8 mouse cellular contexts compared by ENCODE assay signal in the genomic region with DNA sequence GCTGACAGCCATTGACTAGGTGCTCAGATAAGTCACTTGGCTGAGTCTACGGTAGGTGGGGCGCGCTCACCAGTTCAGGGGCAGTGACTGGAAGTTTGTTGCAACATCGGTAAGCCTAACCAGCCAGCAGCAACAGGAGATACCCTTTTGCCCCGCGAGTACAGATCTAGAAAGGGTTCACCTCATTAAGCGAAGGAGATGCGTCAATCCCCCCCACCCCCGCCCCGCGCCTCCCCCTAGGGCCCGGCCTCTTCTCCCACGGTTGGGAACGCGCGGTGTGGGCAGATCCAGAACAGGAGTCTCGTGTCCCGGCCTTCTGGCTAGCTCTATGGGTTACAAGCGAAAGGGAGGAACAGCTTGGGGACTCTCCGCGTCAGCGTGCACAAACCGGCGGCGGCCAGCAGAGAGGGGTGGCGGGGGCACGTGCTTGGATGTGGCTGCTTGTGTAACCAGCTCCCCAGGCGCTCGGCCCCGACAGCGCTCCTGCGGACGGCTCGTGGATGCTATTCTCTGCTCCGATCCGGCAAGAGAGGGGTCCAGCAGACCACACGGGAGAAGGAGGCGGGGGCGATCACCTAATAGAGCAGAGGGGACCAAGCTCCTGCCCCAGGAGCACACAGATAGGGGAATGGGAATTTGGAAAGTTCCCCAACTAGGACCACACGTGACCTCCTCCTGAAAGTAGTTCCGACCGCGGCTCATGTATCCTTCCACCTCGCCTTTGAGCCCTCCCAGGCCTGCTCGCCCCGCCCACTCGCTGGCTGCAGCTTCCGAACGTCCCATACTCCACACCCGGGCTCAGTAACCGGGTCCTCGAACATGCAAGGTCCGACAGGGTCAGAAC. TPM values are rescaled to one million over a fixed set of nuclear protein-coding genes. Genes with fewer than 3 reads are reported as not detected.
A peak's percentile ranks its signal among the peaks of the same experiment; 100 is the strongest.
DNase-seq lines count a peak whose midpoint lies in the region; ATAC-seq and TF ChIP-seq lines count a peak whose summit lies in the region.

No protein-coding gene starts in this region.

- H3K36me3 ChIP-seq in G1E (replicated peaks) = peaks cover 3% of the 10 kb centered on the region
- H3K36me3 ChIP-seq in forebrain, embryonic 16.5 days (ENCODE audit: control insufficient read depth, insufficient read depth) = no peaks in the 10 kb centered on the region
- H3K36me3 ChIP-seq in lung, embryonic 16.5 days (ENCODE audit: control insufficient read depth, insufficient read depth, low read length) = no peaks in the 10 kb centered on the region

- H3K27ac ChIP-seq in forebrain, embryonic 16.5 days (ENCODE audit: low read length) = peak overlapping the region; percentile 97
- peak overlapping the region; percentile 96 for H3K27ac ChIP-seq in lung, embryonic 16.5 days (ENCODE audit: low read length)

- peaks cover 27% of the 10 kb centered on the region for H3K4me1 ChIP-seq in G1E (ENCODE audit: insufficient read depth, low read depth, low read length)
- H3K4me1 ChIP-seq in forebrain, embryonic 16.5 days (replicated peaks; ENCODE audit: control insufficient read depth, insufficient read depth, low read length) = peaks cover 17% of the 10 kb centered on the region
- H3K4me1 ChIP-seq in lung, embryonic 16.5 days (replicated peaks; ENCODE audit: control insufficient read depth, insufficient read depth, low read length) = peaks cover 10% of the 10 kb centered on the region

- no peaks in the 10 kb centered on the region for H3K9me3 ChIP-seq in G1E (replicated peaks)
- no peaks in the 10 kb centered on the region for H3K9me3 ChIP-seq in forebrain, embryonic 16.5 days (ENCODE audit: control insufficient read depth, low read length)
- no peaks in the 10 kb centered on the region for H3K9me3 ChIP-seq in lung, embryonic 16.5 days (ENCODE audit: control insufficient read depth, low read length)

- peak; percentile 74 for DNase-seq in G1E (ENCODE audit: low spot score)
- DNase-seq in cerebellum, adult 18-20 months = peak; percentile 97
- peak; percentile 98 for DNase-seq in heart, postnatal 4 days
- peak; percentile 94 for DNase-seq in layer of hippocampus, adult 9-10 months (ENCODE audit: low spot score)
- peak; percentile 83 for DNase-seq in ovary, postnatal 10 days (ENCODE audit: low spot score)
- peak; percentile 92 to 94 for DNase-seq in thymus, postnatal 10 days (ENCODE audit: low spot score in 2 of 2)

- no peak for TF ChIP-seq CTCF in G1E (IDR thresholded peaks at IDR 0.05; ENCODE audit: low read depth, low read length)

- peak overlapping the region; percentile 89 for H3K4me3 ChIP-seq in G1E (ENCODE audit: low read depth, low read length)
- H3K4me3 ChIP-seq in forebrain, embryonic 16.5 days (replicated peaks; ENCODE audit: low read length) = peak overlapping the region; percentile 80
- H3K4me3 ChIP-seq in lung, embryonic 16.5 days (ENCODE audit: low read length) = peak overlapping the region; percentile 96

- ATAC-seq in G1E (ENCODE audit: extremely low read depth, insufficient number of reproducible peaks, low FRiP score, poor library complexity, severe bottlenecking) = peak; percentile 51
- ATAC-seq in forebrain, embryonic 16.5 days = peak; percentile 66
- ATAC-seq in lung, embryonic 16.5 days (ENCODE audit: low read depth) = peak; percentile 76

- WGBS in forebrain, embryonic 16.5 days = under 1% methylated on average over 52 of the region's 53 CpGs
- under 1% methylated on average over 53 of the region's 53 CpGs for WGBS in lung, embryonic 16.5 days

- H3K9ac ChIP-seq in forebrain, embryonic 16.5 days (replicated peaks; ENCODE audit: low read depth, low read length) = peak overlapping the region; percentile 95
- peak overlapping the region; percentile 87 for H3K9ac ChIP-seq in lung, embryonic 16.5 days (ENCODE audit: low read length)

- peak overlapping the region; percentile 88 for H3K4me2 ChIP-seq in forebrain, embryonic 16.5 days (ENCODE audit: low read length)
- H3K4me2 ChIP-seq in lung, embryonic 16.5 days (ENCODE audit: low read depth, low read length) = peak overlapping the region; percentile 97

- H3K27me3 ChIP-seq in G1E (ENCODE audit: insufficient read depth, low read length) = no peaks in the 10 kb centered on the region
- H3K27me3 ChIP-seq in forebrain, embryonic 16.5 days (replicated peaks; ENCODE audit: control insufficient read depth, insufficient read depth, low read length) = no peaks in the 10 kb centered on the region
- H3K27me3 ChIP-seq in lung, embryonic 16.5 days (ENCODE audit: control insufficient read depth, insufficient read depth, low read depth, low read length) = peaks cover 2% of the 10 kb centered on the region; the same call in 1 of the 2 replicates

RNA-seq across cellular contexts. Expression of gene Pten, which starts 1.3 kb away (rescaled TPM):
- total RNA-seq in G1E (2014; fragmentation: Nextera tagmentation) (133 and 134 TPM in 2 replicates), G1E (2017) (96.8 and 105 TPM in 2 replicates)
- polyA plus RNA-seq in G1E (2012) = 31.4 and 43.7 TPM in 2 replicates
- polyA plus RNA-seq in forebrain, embryonic 16.5 days (2015; fragmentation: Nextera tagmentation; extraction: Ambion mirVana) = 11.5 and 13.4 TPM in 2 replicates
- total RNA-seq in heart, postnatal 4 days (2021) = 10 to 100 TPM; 44.9 to 47.2 TPM
- 9.1 and 9.5 TPM in 2 replicates for polyA plus RNA-seq in lung, embryonic 16.5 days (2015; fragmentation: Nextera tagmentation; extraction: Ambion mirVana)

RNA-seq across cellular contexts. Expression of gene Atad1, which starts 16.4 kb away (rescaled TPM):
- total RNA-seq in G1E (2014; fragmentation: Nextera tagmentation) (102 and 117 TPM in 2 replicates), G1E (2017) (53.5 and 69.8 TPM in 2 replicates)
- 1.4 and 2.3 TPM in 2 replicates for polyA plus RNA-seq in G1E (2012)
- polyA plus RNA-seq in forebrain, embryonic 16.5 days (2015; fragmentation: Nextera tagmentation; extraction: Ambion mirVana) = 123 and 129 TPM in 2 replicates
- 10 to 100 TPM; 70.2 to 76.7 TPM for total RNA-seq in heart, postnatal 4 days (2021)
- polyA plus RNA-seq in lung, embryonic 16.5 days (2015; fragmentation: Nextera tagmentation; extraction: Ambion mirVana) = 57.9 and 62.8 TPM in 2 replicates

Comparison
In these comparisons a context has a peak if more than half of its experiments do, and no peak if none do; other contexts are left out.
1. Peak in every context shown above with its lines: DNase-seq, ATAC-seq, H3K4me3 ChIP-seq and H3K27ac ChIP-seq.
2. RNA of gene Atad1, which starts 16.4 kb away (polyA plus RNA-seq): 123 to 129 TPM in forebrain, embryonic 16.5 days and 57.9 to 62.8 TPM in lung, embryonic 16.5 days; 1.4 to 2.3 TPM in G1E; every median in the first group is over 10 times any median in the second.